Mouse (Mus musculus) adrenal gland (tissue): ENCODE results near the gene Trmt11.
"Not testable (repeated sequence)": the region's sequence is repeated elsewhere in the genome, so short reads cannot be mapped to it uniquely, and the experiment has no call there.

Experiments
- intact Hi-C: fragments of 180-260 bp; cut with DNase I; formaldehyde crosslinking; loops from one replicate; pipeline ENCODE4 v1.15.1; 2025
- long read RNA-seq, 2 experiments: library from polyadenylated mRNA; unstranded; transcript quantifications; one replicate each; pipeline ENCODE4 v2.0.0; 2020; ENCODE audit warnings: borderline replicate concordance in 1 of 2; ENCODE audit not compliant: insufficient replicate concordance in 1 of 2

The Trmt11 gene
- long read RNA-seq, experiment 1, transcript Trmt11-201 (13 exons, 2,359 nt), result major isoform, 10 of 15 reads
- long read RNA-seq, experiment 1, partial matches to known transcripts, result 2 of 15 reads
- long read RNA-seq, experiment 1, other reads (novel, unspliced or antisense), result 3 of 15 reads
- long read RNA-seq, experiment 2, partial matches to known transcripts, result 2 of 9 reads
- long read RNA-seq, experiment 2, other reads (novel, unspliced or antisense), result 3 of 9 reads

DNA sequence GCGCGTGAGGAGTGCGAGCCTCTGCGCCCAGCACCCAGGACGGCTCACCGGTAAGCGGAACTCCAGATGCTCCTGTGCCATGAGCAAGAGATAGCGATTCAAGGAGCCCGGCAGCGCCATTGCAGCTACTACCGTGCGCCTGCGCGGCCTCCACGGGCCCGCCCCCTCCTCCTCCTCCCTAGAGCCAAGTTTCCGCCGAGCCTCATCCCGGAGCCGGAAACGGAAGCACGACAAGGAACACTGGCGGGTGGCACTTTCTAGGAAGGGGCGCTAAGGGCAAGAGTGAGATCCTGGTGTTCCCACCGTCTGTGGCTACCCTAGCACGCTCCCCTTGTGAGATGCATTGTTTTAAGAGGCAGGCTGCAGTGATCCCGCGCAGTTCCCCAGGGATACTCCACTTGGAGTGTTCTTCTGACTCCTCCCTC is at the start of gene Trmt11:
TSS of gene Trmt11 (minus strand) at position 208 of the 425 bp plus-strand sequence.
- intact Hi-C loops, result no loop called here

DNA sequence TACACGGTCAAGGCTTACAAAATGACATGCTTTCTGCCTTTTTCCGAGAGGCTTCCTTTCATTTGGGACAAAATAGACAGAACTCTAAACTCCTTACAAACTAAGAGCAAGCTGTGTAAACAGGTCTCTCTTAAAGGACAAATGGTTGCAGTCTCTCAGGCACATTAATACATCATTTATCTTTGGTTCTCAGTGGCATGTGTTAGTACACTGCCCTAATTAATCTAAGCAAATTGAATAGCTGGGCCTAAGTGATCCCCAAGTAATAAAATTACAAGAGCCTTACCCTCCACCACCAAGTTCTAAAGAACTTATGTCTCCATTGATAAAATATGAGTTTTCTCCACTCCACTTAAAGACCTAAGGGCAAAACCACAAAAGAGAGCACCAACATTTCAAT is 47.1 kb upstream of the Trmt11 start:
- intact Hi-C loops, result no loop called here

- intact Hi-C loops, result no loop called here
Observed at GRCm38 (mm10) chr10:30638216-30638615, 37.7 kb upstream of the Trmt11 start.

- intact Hi-C loops, result not testable (repeated sequence)
Observed at GRCm38 (mm10) chr10:30636474-30637154, 36.1 kb upstream of the Trmt11 start.

- intact Hi-C loops, result no loop called here
Observed at GRCm38 (mm10) chr10:30632718-30633117, 32.2 kb upstream of the Trmt11 start.

- intact Hi-C loops, result no loop called here
Observed at GRCm38 (mm10) chr10:30629977-30630376, 29.4 kb upstream of the Trmt11 start.

- intact Hi-C loops, result no loop called here
Observed at GRCm38 (mm10) chr10:30629513-30629912, 29.0 kb upstream of the Trmt11 start, which contains the start of gene Hint3. Gene Hint3, minus strand, starts transcription at chr10:30629632.

DNA sequence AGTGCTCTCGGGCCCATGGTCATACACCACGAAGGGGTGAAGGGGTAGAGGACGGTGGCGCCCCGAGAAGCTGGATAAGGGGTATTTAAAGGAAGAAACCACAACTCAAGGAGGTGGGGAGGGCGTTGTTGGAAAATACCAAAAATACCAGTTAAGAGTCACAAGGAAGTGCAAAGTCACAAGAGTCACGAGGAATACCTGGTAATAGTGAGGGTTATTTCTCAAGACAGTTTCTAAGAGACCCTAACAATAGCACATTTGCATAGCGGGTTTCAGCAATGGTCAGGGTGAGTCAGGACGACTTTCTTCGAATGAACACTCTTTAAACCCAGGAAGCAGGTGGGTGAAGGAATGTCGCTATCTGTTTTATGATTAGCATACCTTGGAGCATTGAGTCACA is 27.9 kb upstream of the Trmt11 start:
- intact Hi-C loops, result not testable (repeated sequence)

GRCm38 (mm10) chr10:30627548-30627947 is 27.0 kb upstream of the Trmt11 start:
- intact Hi-C loops, result no loop called here

DNA sequence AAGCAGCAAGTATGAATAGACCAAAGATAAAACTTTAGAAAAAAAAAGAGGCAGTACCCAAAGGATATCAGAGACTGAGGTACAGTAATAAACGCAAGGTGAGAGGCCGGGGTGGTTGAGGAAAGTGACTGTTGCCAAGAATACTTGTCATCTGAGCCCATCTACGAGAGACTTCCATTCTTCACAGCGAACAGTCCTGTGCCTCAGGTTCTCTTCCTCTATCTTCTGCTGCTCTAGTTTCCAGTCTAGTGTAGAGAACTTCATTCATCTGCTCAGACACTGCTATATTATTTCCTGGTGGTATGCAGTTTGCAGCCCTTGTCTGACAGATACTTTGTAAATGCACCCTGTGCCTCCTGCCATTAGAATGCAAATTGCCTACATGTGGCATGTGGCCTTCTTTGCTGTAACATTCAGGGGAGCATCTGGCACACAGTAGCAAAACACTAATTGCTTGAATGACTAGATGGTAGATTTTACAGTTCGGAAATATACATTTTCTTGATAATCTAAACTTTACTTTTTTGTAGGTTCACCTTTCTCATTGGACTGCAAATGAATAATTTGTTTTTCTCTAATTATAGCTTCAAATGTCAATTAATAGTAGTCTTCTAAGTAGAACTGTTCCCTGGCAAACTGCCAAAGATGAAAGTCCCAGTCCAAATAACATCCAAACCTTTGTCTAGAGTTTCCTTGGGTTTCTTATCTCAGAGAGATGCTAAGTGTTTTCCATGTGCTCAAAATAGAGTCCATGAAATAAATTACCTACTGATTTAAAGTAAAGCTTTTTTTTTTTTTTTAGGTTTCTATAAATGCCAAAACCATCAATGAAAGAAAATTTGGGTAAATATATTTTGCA is 23.8 kb upstream of the Trmt11 start:
- intact Hi-C loops, result loop anchor here (5.0 kb wide), 1 partner anchor 98 kb away; no protein-coding TSS in a partner anchor

GRCm38 (mm10) chr10:30622928-30623327 is 22.4 kb upstream of the Trmt11 start:
- intact Hi-C loops, result loop anchor here (5.0 kb wide), 1 partner anchor 99 kb away; no protein-coding TSS in a partner anchor

DNA sequence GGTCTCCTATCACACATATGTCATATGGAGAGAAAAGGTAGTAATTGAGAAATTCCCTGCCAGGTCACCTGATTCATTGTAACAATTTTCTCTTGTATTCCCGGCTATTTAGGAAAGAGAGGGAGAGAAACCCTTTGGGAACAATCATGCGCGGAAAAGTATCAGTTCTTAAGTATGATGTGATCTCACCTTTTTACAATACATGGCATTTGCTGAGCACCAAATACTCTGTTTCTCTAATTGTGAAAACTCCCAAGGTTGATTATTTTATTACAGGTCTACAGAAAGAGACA is 18.3 kb upstream of the Trmt11 start:
- intact Hi-C loops, result loop anchor here (5.0 kb wide), 1 partner anchor 193 kb away; no protein-coding TSS in a partner anchor

DNA sequence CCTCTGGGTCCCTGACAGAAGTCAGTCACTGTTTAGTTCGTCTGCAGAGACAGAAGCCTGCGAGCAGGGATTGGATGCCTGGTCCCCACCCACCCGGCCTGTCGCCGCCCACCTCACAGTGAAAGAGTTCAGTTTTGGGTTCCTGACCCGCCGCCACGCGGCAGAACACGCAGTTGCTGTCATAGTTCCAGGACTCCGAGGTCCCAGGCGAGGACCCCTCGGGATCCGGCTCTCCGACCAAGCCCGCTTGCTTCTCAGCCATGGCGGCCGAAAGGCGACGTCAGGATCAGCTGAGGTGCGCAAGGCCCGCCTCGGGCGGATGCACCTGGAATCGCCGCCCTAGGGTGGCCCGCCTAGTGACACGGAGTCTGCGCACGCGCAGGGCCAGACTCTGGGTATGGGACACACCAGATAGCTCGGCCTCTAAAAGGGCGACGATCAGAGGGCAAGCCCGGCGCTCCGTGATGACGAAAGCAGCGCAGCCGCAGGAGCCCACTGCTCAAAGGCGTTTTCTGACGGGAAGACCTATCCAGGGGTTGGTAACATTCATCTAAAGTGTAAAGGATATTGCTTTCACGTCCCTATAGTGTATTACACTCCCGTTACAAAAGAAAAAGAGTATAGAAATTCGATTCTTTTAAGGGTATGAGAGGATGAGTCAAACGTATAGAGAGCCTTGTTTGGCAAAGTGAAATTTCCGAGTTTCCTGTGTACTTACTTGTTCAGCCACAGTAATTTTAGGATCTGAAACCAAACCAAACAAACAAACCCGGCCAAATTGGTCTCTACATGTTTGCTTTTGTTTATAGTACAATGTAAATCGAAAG is 17.8 kb upstream of the Trmt11 start:
- intact Hi-C loops, result loop anchor here (5.0 kb wide), 1 partner anchor 194 kb away; no protein-coding TSS in a partner anchor

DNA sequence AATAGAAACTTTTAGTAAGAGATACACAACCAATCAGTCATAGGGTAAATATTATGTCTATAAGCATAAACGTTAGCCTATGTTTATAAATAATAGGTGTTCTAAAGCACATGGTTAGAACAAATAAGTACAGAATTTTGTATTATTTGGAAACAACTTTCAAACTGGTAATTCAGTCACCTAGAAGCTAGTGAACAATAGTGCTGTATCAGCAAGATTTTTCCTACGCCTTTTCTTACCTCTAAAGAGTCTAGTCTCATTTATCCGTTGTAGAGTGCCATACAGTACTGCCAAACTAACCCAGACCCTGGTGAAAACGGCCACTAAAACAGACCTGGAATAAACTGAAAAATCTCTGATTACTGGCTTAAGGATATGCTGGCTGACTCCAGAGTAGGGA is 12.5 kb upstream of the Trmt11 start:
- intact Hi-C loops, result no loop called here

- intact Hi-C loops, result no loop called here
Observed at GRCm38 (mm10) chr10:30609614-30610013, 9.1 kb upstream of the Trmt11 start.

GRCm38 (mm10) chr10:30608109-30608508 is 7.6 kb upstream of the Trmt11 start:
- intact Hi-C loops, result no loop called here

GRCm38 (mm10) chr10:30600094-30600534 is 435 bp downstream of the Trmt11 start:
- intact Hi-C loops, result no loop called here

DNA sequence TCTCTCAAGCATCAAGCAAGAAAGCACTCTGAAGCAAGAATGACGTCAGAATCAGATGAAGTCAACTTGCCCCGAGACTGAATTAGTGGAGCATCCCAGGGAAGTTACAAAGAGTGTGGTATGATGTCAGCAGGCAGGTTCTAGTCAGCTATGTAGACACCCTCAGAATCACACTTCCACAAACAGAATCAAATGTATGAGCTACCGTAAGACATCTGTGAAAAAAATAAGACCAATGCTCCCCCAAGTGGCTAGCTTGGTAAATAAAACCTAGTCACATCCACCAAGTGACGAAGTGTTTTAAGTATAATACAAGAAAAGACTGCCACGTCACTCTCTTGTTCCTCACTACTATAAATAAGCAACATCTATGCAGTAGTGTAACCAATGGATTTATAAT is 13.5 kb downstream of the Trmt11 start:
- intact Hi-C loops, result no loop called here

- intact Hi-C loops, result no loop called here
Observed at GRCm38 (mm10) chr10:30585691-30586090, 14.9 kb downstream of the Trmt11 start.

DNA sequence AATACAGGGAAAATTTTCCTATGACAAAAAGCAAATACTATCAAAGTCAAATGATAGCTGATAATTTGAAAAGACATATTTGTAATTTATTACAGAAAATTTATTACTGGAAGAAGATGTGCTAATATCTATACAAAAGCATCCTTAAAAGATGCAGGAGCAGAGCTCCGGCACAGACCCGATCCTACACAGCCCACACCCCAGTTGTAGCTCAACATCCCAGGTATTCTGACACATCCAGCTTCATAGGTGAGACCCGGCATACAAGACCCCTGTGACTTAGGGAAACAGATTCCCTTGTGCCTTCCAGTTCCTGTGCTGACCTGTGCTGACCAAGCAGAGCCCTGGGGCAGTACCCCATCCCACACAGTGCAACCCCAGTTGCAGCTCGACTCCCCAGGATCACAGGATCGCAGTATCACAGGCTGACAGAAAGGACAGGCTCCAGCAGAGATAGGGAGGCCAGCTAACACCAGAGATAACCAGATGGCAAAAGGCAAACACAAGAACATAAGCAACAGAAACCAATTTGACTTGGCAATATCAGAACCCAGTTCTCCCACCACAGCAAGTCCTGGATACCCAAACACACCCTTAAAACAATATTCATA is 22.8 kb downstream of the Trmt11 start:
- intact Hi-C loops, result no loop called here

- intact Hi-C loops, result no loop called here
Observed at GRCm38 (mm10) chr10:30566364-30566763, 34.2 kb downstream of the Trmt11 start.
